Mouse (Mus musculus): ENCODE measurements at regions not wholly inside any gene's neighbourhood (a gene's known extent, or its start where the extent isn't known, plus 50 kb on each side); places are given as distances from the start of the nearest gene placed in this dataset.

- Histone ChIP-seq H3K27me3 (ENCODE audit: control insufficient read depth in 1 of 2, insufficient read depth in 2 of 2, low read length in 2 of 2) (no peaks in the 10 kb centered on the region), H3K27ac (ENCODE audit: control insufficient read depth, low read depth, low read length) (peak overlapping the region; percentile 97), H3K4me1 (ENCODE audit: control insufficient read depth in 1 of 2, insufficient read depth in 2 of 2, low read length in 2 of 2) (peaks cover 9 to 12% of the 10 kb centered on the region in 2 experiments), H3K4me3 (ENCODE audit: control insufficient read depth in 1 of 2, insufficient read depth in 1 of 2, low read depth in 2 of 2, low read length in 2 of 2) (peak overlapping the region; percentile 54 to 72), H3K9ac (ENCODE audit: control insufficient read depth, low read depth, low read length, poor library complexity, severe bottlenecking) (peak overlapping the region; percentile 40), H3K36me3 (ENCODE audit: control insufficient read depth in 1 of 2, insufficient read depth in 2 of 2, low read length in 2 of 2) (peaks cover 0 to 18% of the 10 kb centered on the region in 2 experiments; a peak in 2 of 4 replicates), H3K9me3 (replicated peaks; ENCODE audit: insufficient read depth, low read length) (no peaks in the 10 kb centered on the region), H3K79me2 (ENCODE audit: control insufficient read depth, insufficient read depth, low read length, poor library complexity) (no peaks in the 10 kb centered on the region)
- TF ChIP-seq ZMIZ1 (IDR thresholded peaks at IDR 0.05; ENCODE audit: low read depth, low read length) (no peak), CTCF (IDR thresholded peaks at IDR 0.05 in 2 of 3, conservative IDR thresholded peaks at IDR 0.05 in 1 of 3; ENCODE audit: control insufficient read depth in 1 of 3, insufficient read depth in 1 of 3, low read depth in 2 of 3, low read length in 3 of 3, poor library complexity in 1 of 3, severe bottlenecking in 1 of 3) (no peak), NELFE (IDR thresholded peaks at IDR 0.05; ENCODE audit: low read depth, low read length) (no peak), MAZ (IDR thresholded peaks at IDR 0.05; ENCODE audit: low read depth, low read length) (no peak), TCF12 (IDR thresholded peaks at IDR 0.05; ENCODE audit: low read depth, low read length) (peak; percentile 97), GATA1 (IDR thresholded peaks at IDR 0.05; ENCODE audit: low read depth, low read length) (peak; percentile 84), ZC3H11A (IDR thresholded peaks at IDR 0.05; ENCODE audit: low read depth, low read length) (peak; percentile 22; the same call in 1 of the 2 replicates), MYC (IDR thresholded peaks at IDR 0.05; ENCODE audit: low read depth, low read length) (no peak), ZNF384 (IDR thresholded peaks at IDR 0.05; ENCODE audit: low read depth, low read length) (no peak), GABPA (IDR thresholded peaks at IDR 0.05; ENCODE audit: low read depth, low read length) (no peak), RCOR1 (IDR thresholded peaks at IDR 0.05; ENCODE audit: low read depth, low read length) (peak; percentile 59), USF1 (IDR thresholded peaks at IDR 0.05; ENCODE audit: low read depth, low read length) (peak; percentile 40; the same call in 1 of the 2 replicates), HCFC1 (IDR thresholded peaks at IDR 0.05; ENCODE audit: low read depth, low read length) (peak; percentile 23; the same call in 1 of the 2 replicates), POLR2A (IDR thresholded peaks at IDR 0.05; ENCODE audit: control insufficient read depth in 1 of 2, insufficient read depth in 1 of 2, low read depth in 1 of 2, low read length in 2 of 2, poor library complexity in 1 of 2) (no peak), MAX (IDR thresholded peaks at IDR 0.05; ENCODE audit: low read length) (no peak), MXI1 (IDR thresholded peaks at IDR 0.05; ENCODE audit: low read depth, low read length) (0 out of 2 replicates have a peak, but pooled peaks have one; percentile 44), JUND (IDR thresholded peaks at IDR 0.05; ENCODE audit: low read depth, low read length) (no peak), RAD21 (IDR thresholded peaks at IDR 0.05; ENCODE audit: low read depth, low read length) (no peak; the same call in 1 of the 2 replicates), EP300 (IDR thresholded peaks at IDR 0.05; ENCODE audit: low read depth in 1 of 2, low read length in 2 of 2) (peak; percentile 76 to 83), TBP (IDR thresholded peaks at IDR 0.05; ENCODE audit: low read depth, low read length) (0 out of 2 replicates have a peak, but pooled peaks have one; percentile 26), SMC3 (IDR thresholded peaks at IDR 0.05; ENCODE audit: low read depth, low read length) (no peak; the same call in 1 of the 2 replicates), ELF1 (IDR thresholded peaks at IDR 0.05; ENCODE audit: low read depth, low read length) (no peak), POLR2AphosphoS2 (IDR thresholded peaks at IDR 0.05; ENCODE audit: low read length) (no peak), SIN3A (IDR thresholded peaks at IDR 0.05; ENCODE audit: low read length) (peak; percentile 61; the same call in 1 of the 2 replicates), USF2 (IDR thresholded peaks at IDR 0.05; ENCODE audit: borderline replicate concordance in 1 of 2, insufficient read depth in 1 of 2, low read depth in 1 of 2, low read length in 2 of 2) (no peak), MYB (IDR thresholded peaks at IDR 0.05; ENCODE audit: low read depth, low read length) (no peak), KAT2A (conservative IDR thresholded peaks at IDR 0.05; ENCODE audit: low read depth, low read length) (no peak), CHD1 (IDR thresholded peaks at IDR 0.05; ENCODE audit: low read depth, low read length) (no peak), TAL1 (IDR thresholded peaks at IDR 0.05; ENCODE audit: low read length) (peak; percentile 84), BHLHE40 (IDR thresholded peaks at IDR 0.05; ENCODE audit: borderline replicate concordance, low read depth, low read length) (no peak), MAFK (IDR thresholded peaks at IDR 0.05; ENCODE audit: borderline replicate concordance, low read depth, low read length) (peak; percentile 76), UBTF (IDR thresholded peaks at IDR 0.05; ENCODE audit: borderline replicate concordance, insufficient read depth, low read depth, low read length) (no peak), ETS1 (IDR thresholded peaks at IDR 0.05; ENCODE audit: low read depth, low read length) (peak; percentile 94)
- peak; percentile 83 for DNase-seq (ENCODE audit: low read depth, low spot score)
Observed at GRCm38 (mm10) chr4:93583670-93584303, 248.5 kb upstream of the Tusc1 start.
